8 mouse cellular contexts compared by ENCODE assay signal in genomic region chr2:156666231-156666630, GRCm38 (mm10). TPM values are rescaled to one million over a fixed set of nuclear protein-coding genes. Genes with fewer than 3 reads are reported as not detected.
DNase-seq lines count a peak whose midpoint lies in the region; ATAC-seq and TF ChIP-seq lines count a peak whose summit lies in the region.

No protein-coding gene starts in this region.

- no peaks in the 10 kb centered on the region for H3K27me3 ChIP-seq in forebrain, embryonic 15.5 days
- H3K27me3 ChIP-seq in midbrain, embryonic 16.5 days (ENCODE audit: control insufficient read depth, insufficient read depth, low read depth, low read length): no peaks in the 10 kb centered on the region

- WGBS in forebrain, embryonic 15.5 days: 8% methylated on average over 12 of the region's 12 CpGs
- 28% methylated on average over 12 of the region's 12 CpGs for whole genome bisulfite sequencing in midbrain, embryonic 16.5 days

- no peak for TF ChIP-seq CTCF in brain, embryonic 14.5 days (IDR thresholded peaks at IDR 0.05; ENCODE audit: borderline replicate concordance, extremely low read depth, insufficient read depth, insufficient read length)

- DNase-seq in brain, embryonic 14.5 days (ENCODE audit: low read depth): peak; percentile 95
- peak; percentile 88 for DNase-seq in layer of hippocampus, adult 9-11 months
- no peak for DNase-seq in urinary bladder, adult 18-20 months (ENCODE audit: low spot score in 2 of 2)
- no peak for DNase-seq in heart, adult 9 months (ENCODE audit: low spot score in 2 of 2)
- DNase-seq in urinary bladder, postnatal 36 days (ENCODE audit: low spot score in 2 of 2): no peak
- no peak for DNase-seq in urinary bladder, postnatal 4 days (ENCODE audit: low spot score in 2 of 2)

- no peak for TF ChIP-seq POLR2A in brain, embryonic 14.5 days (IDR thresholded peaks at IDR 0.05; ENCODE audit: borderline replicate concordance, extremely low read depth, insufficient read depth, insufficient read length, poor library complexity, severe bottlenecking)

- H3K9ac ChIP-seq in forebrain, embryonic 15.5 days (replicated peaks): no peak overlapping the region
- H3K9ac ChIP-seq in midbrain, embryonic 16.5 days (ENCODE audit: low read depth, low read length): no peak overlapping the region

- H3K4me3 ChIP-seq in forebrain, embryonic 15.5 days: no peak overlapping the region
- H3K4me3 ChIP-seq in midbrain, embryonic 16.5 days (ENCODE audit: low read depth, low read length): no peak overlapping the region

- H3K4me2 ChIP-seq in forebrain, embryonic 15.5 days (replicated peaks): peak overlapping the region; percentile 19
- no peak overlapping the region for H3K4me2 ChIP-seq in midbrain, embryonic 16.5 days (ENCODE audit: low read length)

- peak overlapping the region; percentile 83 for H3K27ac ChIP-seq in forebrain, embryonic 15.5 days (replicated peaks)
- 0 out of 2 replicates have a peak overlapping the region, but pooled peaks have one; percentile 4 for H3K27ac ChIP-seq in midbrain, embryonic 16.5 days (ENCODE audit: low read length)

- no peaks in the 10 kb centered on the region for H3K9me3 ChIP-seq in forebrain, embryonic 15.5 days
- H3K9me3 ChIP-seq in midbrain, embryonic 16.5 days (replicated peaks; ENCODE audit: control insufficient read depth, low read length, poor library complexity, severe bottlenecking): no peaks in the 10 kb centered on the region

- ATAC-seq in forebrain, embryonic 15.5 days (replicated peaks): peak; percentile 91
- peak; percentile 77 for ATAC-seq in midbrain, embryonic 16.5 days

- peaks cover 49% of the 10 kb centered on the region for H3K4me1 ChIP-seq in forebrain, embryonic 15.5 days
- H3K4me1 ChIP-seq in midbrain, embryonic 16.5 days (ENCODE audit: control insufficient read depth, insufficient read depth, low read length): peaks cover 13% of the 10 kb centered on the region

- H3K36me3 ChIP-seq in forebrain, embryonic 15.5 days: no peaks in the 10 kb centered on the region
- no peaks in the 10 kb centered on the region for H3K36me3 ChIP-seq in midbrain, embryonic 16.5 days (ENCODE audit: control insufficient read depth, insufficient read depth, low read length)

RNA-seq across cellular contexts. Expression of gene Dlgap4, which starts 52.7 kb away (rescaled TPM):
- 344 and 397 TPM in 2 replicates for polyA plus RNA-seq in brain, embryonic 14.5 days (2012; rRNA removed)
- polyA plus RNA-seq in forebrain, embryonic 15.5 days (2015; fragmentation: Nextera tagmentation; extraction: Ambion mirVana): 317 and 333 TPM in 2 replicates
- polyA plus RNA-seq in midbrain, embryonic 16.5 days (2015; fragmentation: Nextera tagmentation; extraction: Ambion mirVana): 270 and 271 TPM in 2 replicates

Comparison
In these comparisons a context has a peak if more than half of its experiments do, and no peak if none do; other contexts are left out.
1. DNase-seq: peak in brain, embryonic 14.5 days (single experiment) and layer of hippocampus, adult 9-11 months (single experiment); none in urinary bladder, adult 18-20 months (0 of 2), heart, adult 9 months (0 of 2), urinary bladder, postnatal 36 days (0 of 2) and urinary bladder, postnatal 4 days (0 of 2).